Mouse (Mus musculus): ENCODE results near the gene Ccdc138. TPM values are rescaled to one million over a fixed set of nuclear protein-coding genes. Genes with fewer than 3 reads are reported as not detected.

The Ccdc138 gene
- polyA plus RNA-seq (2012; rRNA removed) = 0.67 and 1.0 TPM in 2 replicates

DNA sequence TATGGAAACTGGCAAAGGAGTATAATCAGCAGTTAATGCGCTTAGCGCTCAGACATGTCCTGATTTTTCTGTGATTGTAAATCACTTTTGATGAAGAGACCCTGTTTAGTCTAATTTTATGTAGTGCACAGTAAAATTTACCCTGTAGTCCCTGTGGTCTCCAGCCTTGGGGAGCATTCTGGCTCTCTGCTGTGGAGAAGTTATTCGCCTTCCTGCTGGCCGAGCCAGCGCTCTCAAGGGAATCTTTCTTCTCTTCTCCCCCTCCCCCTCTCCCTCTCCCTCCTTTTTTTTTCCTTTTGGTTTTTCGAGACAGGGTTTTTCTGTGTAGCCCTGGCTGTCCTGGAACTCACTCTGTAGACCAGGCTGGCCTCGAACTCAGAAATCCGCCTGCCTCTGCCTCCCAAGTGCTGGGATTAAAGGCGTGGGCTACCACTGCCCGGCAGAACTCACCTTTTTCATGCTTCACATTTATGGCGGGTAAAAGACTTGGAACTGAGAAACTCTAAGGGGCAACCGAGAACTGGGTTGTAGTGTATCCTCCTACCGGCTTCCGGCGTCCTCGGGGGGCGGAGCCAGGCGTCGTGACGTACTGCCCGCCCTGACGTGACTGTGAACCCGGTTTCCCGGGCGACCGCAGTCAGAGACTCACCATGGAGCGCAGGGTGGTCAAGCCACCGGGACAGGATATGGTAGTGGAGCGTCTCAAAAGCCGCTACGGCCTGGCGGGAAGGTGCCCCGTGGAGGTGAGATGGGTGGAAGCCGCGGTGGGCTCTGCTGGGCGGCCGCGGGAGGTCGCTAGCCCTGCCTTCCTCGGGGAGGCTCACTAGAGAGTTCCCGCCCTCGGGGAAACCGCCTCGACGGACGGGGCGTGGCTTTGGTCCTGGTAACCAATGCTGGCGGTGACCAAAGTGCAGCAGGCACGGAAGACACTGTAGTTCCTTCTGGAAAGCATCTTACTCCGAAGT is at the start of gene Ccdc138:
Gene Ccdc138 (plus strand): TSS at position 629 of the 965 bp plus-strand sequence.
- H3K36me3 ChIP-seq (ENCODE audit: control insufficient read depth, insufficient read depth, low read length) = peaks cover 7% of the 10 kb centered on the region
- peak within 1 kb of the TSS; percentile 69 for H3K27ac ChIP-seq (ENCODE audit: insufficient read depth, low read depth, low read length)
- H3K4me3 ChIP-seq (ENCODE audit: insufficient read depth, low read depth, low read length) = peak within 1 kb of the TSS; percentile 85
- H3K4me1 ChIP-seq (ENCODE audit: control insufficient read depth, insufficient read depth, low read length) = 0 out of 2 replicates have a peak, but pooled peaks cover 3% of the 10 kb centered on the region
- TF ChIP-seq CTCF (conservative IDR thresholded peaks at IDR 0.05; ENCODE audit: insufficient read depth, insufficient read length, low read depth, low read length) (peak; percentile 36), POLR2A (IDR thresholded peaks at IDR 0.05; ENCODE audit: low read depth, low read length) (no peak)
- no peaks in the 10 kb centered on the region for H3K27me3 ChIP-seq (replicated peaks; ENCODE audit: control insufficient read depth, insufficient read depth, low read length)
- DNase-seq = peak; percentile 97
- 2% methylated on average over 50 of the region's 50 CpGs for WGBS

- Histone ChIP-seq H3K27ac (ENCODE audit: insufficient read depth, low read depth, low read length) (no peak overlapping the region), H3K4me1 (ENCODE audit: control insufficient read depth, insufficient read depth, low read length) (peaks cover 2% of the 10 kb centered on the region; the same call in 1 of the 2 replicates), H3K27me3 (replicated peaks; ENCODE audit: control insufficient read depth, insufficient read depth, low read length) (no peaks in the 10 kb centered on the region), H3K4me3 (ENCODE audit: insufficient read depth, low read depth, low read length) (no peak overlapping the region), H3K36me3 (ENCODE audit: control insufficient read depth, insufficient read depth, low read length) (no peaks in the 10 kb centered on the region; the same call in 1 of the 2 replicates)
- no peak for DNase-seq
- TF ChIP-seq CTCF (conservative IDR thresholded peaks at IDR 0.05; ENCODE audit: insufficient read depth, insufficient read length, low read depth, low read length) (no peak), POLR2A (IDR thresholded peaks at IDR 0.05; ENCODE audit: low read depth, low read length) (no peak)
Observed at GRCm38 (mm10) chr10:58451575-58451974, 46.2 kb upstream of the Ccdc138 start.

GRCm38 (mm10) chr10:58452185-58452584 is 45.6 kb upstream of the Ccdc138 start:
- Histone ChIP-seq H3K27ac (ENCODE audit: insufficient read depth, low read depth, low read length) (no peak overlapping the region), H3K27me3 (replicated peaks; ENCODE audit: control insufficient read depth, insufficient read depth, low read length) (no peaks in the 10 kb centered on the region), H3K36me3 (ENCODE audit: control insufficient read depth, insufficient read depth, low read length) (no peaks in the 10 kb centered on the region; the same call in 1 of the 2 replicates), H3K4me3 (ENCODE audit: insufficient read depth, low read depth, low read length) (no peak overlapping the region), H3K4me1 (ENCODE audit: control insufficient read depth, insufficient read depth, low read length) (peaks cover 2% of the 10 kb centered on the region; the same call in 1 of the 2 replicates)
- DNase-seq = no peak
- 94% methylated on average over 1 of the region's 1 CpGs for WGBS
- TF ChIP-seq CTCF (conservative IDR thresholded peaks at IDR 0.05; ENCODE audit: insufficient read depth, insufficient read length, low read depth, low read length) (no peak), POLR2A (IDR thresholded peaks at IDR 0.05; ENCODE audit: low read depth, low read length) (no peak)

DNA sequence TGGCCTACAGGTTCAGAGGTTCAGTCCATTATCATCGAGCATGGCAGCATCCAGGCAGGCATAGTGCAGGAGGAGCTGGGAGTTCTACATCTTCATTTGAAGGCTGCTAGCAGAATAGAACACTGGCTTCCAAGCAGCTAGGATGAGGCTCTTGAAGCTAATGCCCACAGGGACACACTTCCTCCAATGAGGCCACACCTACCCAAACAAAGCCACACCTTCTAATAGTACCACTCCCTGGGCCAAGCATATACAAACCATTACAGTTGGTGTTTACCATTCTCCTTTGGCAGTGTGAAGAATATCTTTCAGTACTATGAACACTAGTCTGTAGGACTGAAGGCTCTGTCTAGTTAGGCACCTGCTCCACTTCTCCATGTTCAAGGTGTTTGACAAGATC is 37.9 kb upstream of the Ccdc138 start:
- H3K4me3 ChIP-seq (ENCODE audit: insufficient read depth, low read depth, low read length) = no peak overlapping the region
- H3K36me3 ChIP-seq (ENCODE audit: control insufficient read depth, insufficient read depth, low read length) = peaks cover 4% of the 10 kb centered on the region
- no peak for TF ChIP-seq CTCF (conservative IDR thresholded peaks at IDR 0.05; ENCODE audit: insufficient read depth, insufficient read length, low read depth, low read length)
- no peak for TF ChIP-seq POLR2A (IDR thresholded peaks at IDR 0.05; ENCODE audit: low read depth, low read length)
- H3K27ac ChIP-seq (ENCODE audit: insufficient read depth, low read depth, low read length) = no peak overlapping the region
- 83% methylated on average over 1 of the region's 1 CpGs for WGBS
- no peaks in the 10 kb centered on the region for H3K4me1 ChIP-seq (ENCODE audit: control insufficient read depth, insufficient read depth, low read length)
- no peak for DNase-seq
- no peaks in the 10 kb centered on the region; the same call in 1 of the 2 replicates for H3K27me3 ChIP-seq (replicated peaks; ENCODE audit: control insufficient read depth, insufficient read depth, low read length)

DNA sequence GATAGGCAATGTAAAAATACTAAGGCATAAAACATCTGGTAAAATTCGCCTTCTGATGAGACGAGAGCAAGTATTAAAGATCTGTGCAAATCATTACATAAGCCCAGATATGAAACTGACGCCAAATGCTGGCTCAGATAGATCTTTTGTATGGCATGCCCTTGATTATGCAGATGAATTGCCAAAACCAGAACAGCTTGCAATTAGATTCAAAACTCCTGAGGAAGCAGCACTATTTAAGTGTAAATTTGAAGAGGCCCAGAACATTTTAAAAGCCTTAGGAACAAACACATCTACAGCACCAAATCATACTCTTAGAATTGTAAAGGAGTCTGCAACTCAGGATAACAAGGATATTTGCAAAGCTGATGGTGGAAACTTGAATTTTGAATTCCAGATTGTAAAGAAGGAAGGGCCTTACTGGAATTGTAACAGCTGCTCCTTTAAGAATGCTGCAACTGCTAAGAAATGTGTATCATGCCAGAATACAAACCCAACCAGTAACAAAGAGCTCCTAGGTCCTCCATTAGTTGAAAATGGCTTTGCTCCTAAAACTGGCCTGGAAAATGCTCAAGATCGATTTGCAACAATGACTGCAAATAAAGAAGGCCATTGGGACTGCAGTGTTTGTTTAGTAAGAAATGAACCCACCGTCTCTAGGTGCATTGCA is 20.5 kb upstream of the Ccdc138 start:
- WGBS = 94% methylated on average over 5 of the region's 5 CpGs
- H3K36me3 ChIP-seq (ENCODE audit: control insufficient read depth, insufficient read depth, low read length) = peaks cover 12% of the 10 kb centered on the region
- no peak for DNase-seq

DNA sequence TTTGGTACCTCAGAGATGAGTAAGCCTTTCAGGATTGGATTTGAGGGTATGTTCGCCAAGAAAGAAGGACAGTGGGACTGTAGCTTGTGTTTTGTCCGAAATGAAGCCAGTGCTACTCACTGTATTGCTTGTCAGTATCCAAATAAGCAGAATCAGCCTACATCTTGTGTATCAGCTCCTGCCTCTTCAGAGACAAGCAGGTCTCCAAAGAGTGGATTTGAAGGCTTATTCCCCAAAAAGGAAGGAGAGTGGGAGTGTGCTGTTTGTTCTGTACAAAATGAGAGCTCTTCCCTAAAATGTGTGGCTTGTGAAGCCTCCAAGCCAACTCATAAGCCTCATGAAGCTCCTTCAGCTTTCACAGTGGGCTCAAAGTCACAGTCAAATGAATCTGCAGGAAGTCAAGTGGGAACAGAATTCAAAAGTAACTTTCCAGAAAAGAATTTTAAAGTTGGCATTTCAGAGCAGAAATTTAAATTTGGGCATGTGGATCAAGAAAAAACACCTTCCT is 19.6 kb upstream of the Ccdc138 start:
- TF ChIP-seq POLR2A (IDR thresholded peaks at IDR 0.05; ENCODE audit: low read depth, low read length) (no peak), CTCF (conservative IDR thresholded peaks at IDR 0.05; ENCODE audit: insufficient read depth, insufficient read length, low read depth, low read length) (no peak)
- peaks cover 12% of the 10 kb centered on the region for H3K36me3 ChIP-seq (ENCODE audit: control insufficient read depth, insufficient read depth, low read length)

More for the DNA sequence above, 20.5 kb upstream of the Ccdc138 start:
- no peaks in the 10 kb centered on the region for H3K4me1 ChIP-seq (ENCODE audit: control insufficient read depth, insufficient read depth, low read length)
- H3K27me3 ChIP-seq (replicated peaks; ENCODE audit: control insufficient read depth, insufficient read depth, low read length) = no peaks in the 10 kb centered on the region
- H3K27ac ChIP-seq (ENCODE audit: insufficient read depth, low read depth, low read length) = no peak overlapping the region
- TF ChIP-seq CTCF (conservative IDR thresholded peaks at IDR 0.05; ENCODE audit: insufficient read depth, insufficient read length, low read depth, low read length) (no peak), POLR2A (IDR thresholded peaks at IDR 0.05; ENCODE audit: low read depth, low read length) (no peak)
- H3K4me3 ChIP-seq (ENCODE audit: insufficient read depth, low read depth, low read length) = no peak overlapping the region

More for the DNA sequence above, 19.6 kb upstream of the Ccdc138 start:
- H3K27me3 ChIP-seq (replicated peaks; ENCODE audit: control insufficient read depth, insufficient read depth, low read length) = no peaks in the 10 kb centered on the region
- no peak overlapping the region for H3K4me3 ChIP-seq (ENCODE audit: insufficient read depth, low read depth, low read length)
- WGBS = 98% methylated on average over 2 of the region's 2 CpGs
- no peaks in the 10 kb centered on the region for H3K4me1 ChIP-seq (ENCODE audit: control insufficient read depth, insufficient read depth, low read length)
- DNase-seq = no peak
- H3K27ac ChIP-seq (ENCODE audit: insufficient read depth, low read depth, low read length) = no peak overlapping the region
